Mouse (Mus musculus): ENCODE measurements around the gene Gm20721. TPM values are rescaled to one million over a fixed set of nuclear protein-coding genes. Genes with fewer than 3 reads are reported as not detected.

Gm20721 gene
- polyA plus RNA-seq, 1 experiment from 2014 or later, result 16.9 TPM

DNA sequence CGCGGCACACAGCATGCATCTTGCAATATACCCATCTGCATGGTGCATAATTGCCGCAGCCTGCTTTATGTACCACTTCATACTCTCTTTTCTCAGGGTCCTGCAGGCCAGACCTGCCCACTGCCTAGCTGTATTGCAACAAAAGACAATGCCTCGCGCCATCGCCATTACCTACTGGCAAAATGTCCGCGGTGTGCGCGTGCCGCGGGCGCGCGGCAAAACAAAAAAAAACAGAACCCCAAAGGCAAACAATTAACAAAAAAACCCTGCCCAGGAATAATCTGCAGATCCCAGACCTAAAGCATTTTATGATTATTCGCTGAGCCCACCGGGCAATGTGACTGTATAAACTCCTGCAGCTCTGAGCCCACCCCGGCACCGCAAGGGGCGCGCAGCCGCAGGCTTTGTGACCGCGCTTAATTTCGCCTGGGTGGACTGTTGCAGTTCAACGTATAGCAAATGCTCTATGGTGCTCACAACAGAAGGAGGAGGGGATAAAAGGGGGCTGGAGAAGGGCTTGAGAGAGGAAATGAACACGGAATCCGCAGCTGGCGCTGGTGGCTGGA, 50.5 kb downstream of the Gm20721 start:
- Histone ChIP-seq H3K4me1 (replicated peaks; ENCODE audit: control insufficient read depth, insufficient read depth, low read length) (peaks cover 21% of the 10 kb centered on the region), H3K4me3 (ENCODE audit: low read length) (peak overlapping the region; percentile 68), H3K4me2 (ENCODE audit: low read depth, low read length) (peak overlapping the region; percentile 67), H3K27ac (ENCODE audit: low read length) (peak overlapping the region; percentile 17; the same call in 1 of the 2 replicates), H3K9ac (ENCODE audit: low read length) (peak overlapping the region; percentile 45), H3K27me3 (ENCODE audit: control insufficient read depth, insufficient read depth, low read depth, low read length) (peaks cover 28% of the 10 kb centered on the region), H3K9me3 (ENCODE audit: control insufficient read depth, low read length) (peaks cover 62% of the 10 kb centered on the region), H3K36me3 (ENCODE audit: control insufficient read depth, insufficient read depth, low read length) (peaks cover 12% of the 10 kb centered on the region)
- no peak for ATAC-seq (ENCODE audit: low read depth)
- WGBS, result 52% methylated on average over 29 of the region's 29 CpGs

DNA sequence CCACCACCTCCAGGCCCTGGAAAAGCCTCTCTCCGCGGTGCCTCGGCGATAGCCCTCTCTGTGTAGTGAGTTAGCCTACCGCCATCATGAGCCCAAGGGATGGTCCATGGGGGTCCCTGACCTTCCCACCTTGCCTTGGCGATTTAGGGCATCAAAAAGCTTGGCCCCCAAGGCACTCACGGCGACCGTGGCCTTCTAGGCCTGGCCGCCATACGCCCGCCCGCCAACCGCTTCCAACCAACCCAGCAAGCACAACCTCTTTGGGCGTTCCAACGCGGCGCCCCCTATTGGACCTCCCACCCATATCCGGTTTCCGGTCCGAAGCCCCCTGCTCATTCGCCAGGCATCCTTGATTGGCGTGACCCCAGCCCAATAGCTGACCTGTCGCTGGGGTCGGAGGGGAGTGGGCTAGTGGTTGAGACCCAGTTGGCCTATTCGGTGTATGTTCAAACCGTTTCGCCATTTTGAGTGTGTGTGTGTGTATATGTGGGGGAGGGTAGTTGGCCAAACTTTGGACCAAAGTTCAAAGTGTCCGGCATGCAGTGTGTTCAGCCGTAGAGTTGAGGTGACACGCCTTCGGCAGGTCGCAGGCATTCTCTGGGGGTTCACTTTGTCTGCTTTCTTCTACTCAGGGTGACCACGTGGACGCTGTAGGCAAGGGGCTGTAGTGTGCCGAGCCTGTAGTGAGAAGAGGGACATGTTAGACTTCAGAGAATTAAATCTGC, 51.2 kb downstream of the Gm20721 start:
- Histone ChIP-seq H3K9me3 (ENCODE audit: control insufficient read depth, low read length) (peaks cover 55% of the 10 kb centered on the region), H3K4me3 (ENCODE audit: low read length) (peak overlapping the region; percentile 68), H3K27me3 (ENCODE audit: control insufficient read depth, insufficient read depth, low read depth, low read length) (peaks cover 24% of the 10 kb centered on the region), H3K4me1 (replicated peaks; ENCODE audit: control insufficient read depth, insufficient read depth, low read length) (peaks cover 21% of the 10 kb centered on the region), H3K27ac (ENCODE audit: low read length) (peak overlapping the region; percentile 40), H3K9ac (ENCODE audit: low read length) (peak overlapping the region; percentile 66), H3K4me2 (ENCODE audit: low read depth, low read length) (peak overlapping the region; percentile 67), H3K36me3 (ENCODE audit: control insufficient read depth, insufficient read depth, low read length) (peaks cover 12% of the 10 kb centered on the region)
- 44% methylated on average over 36 of the region's 36 CpGs for WGBS
- ATAC-seq (ENCODE audit: low read depth), result peak; percentile 94

DNA sequence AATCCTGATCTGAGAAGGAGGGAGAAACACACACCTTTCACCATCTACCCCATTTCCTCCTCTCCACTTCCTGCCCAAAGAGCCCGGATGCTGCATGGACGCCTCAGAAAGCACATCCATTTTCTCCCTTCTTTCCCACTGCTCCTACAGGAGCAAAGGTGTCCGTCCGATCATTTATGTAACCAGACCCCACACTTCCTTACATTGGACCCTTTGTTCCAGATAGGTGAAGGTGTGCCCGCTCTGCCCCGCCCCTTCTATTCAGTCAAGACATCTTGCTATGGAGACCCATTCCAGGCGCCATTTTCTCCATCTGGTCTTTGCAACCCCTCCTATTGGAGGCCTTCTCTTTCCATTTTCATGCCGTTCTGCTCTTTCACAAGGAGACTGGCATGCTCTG, 52.1 kb downstream of the Gm20721 start:
- ATAC-seq (ENCODE audit: low read depth), result no peak
- peak overlapping the region; percentile 40 for H3K27ac ChIP-seq (ENCODE audit: low read length)
- peak overlapping the region; percentile 68 for H3K4me3 ChIP-seq (ENCODE audit: low read length)
- peaks cover 13% of the 10 kb centered on the region for H3K4me1 ChIP-seq (replicated peaks; ENCODE audit: control insufficient read depth, insufficient read depth, low read length)
- 56% methylated on average over 8 of the region's 8 CpGs for WGBS
- H3K9ac ChIP-seq (ENCODE audit: low read length), result peak overlapping the region; percentile 66
- peaks cover 16% of the 10 kb centered on the region for H3K27me3 ChIP-seq (ENCODE audit: control insufficient read depth, insufficient read depth, low read depth, low read length)
- peak overlapping the region; percentile 60 for H3K4me2 ChIP-seq (ENCODE audit: low read depth, low read length)
- peaks cover 46% of the 10 kb centered on the region for H3K9me3 ChIP-seq (ENCODE audit: control insufficient read depth, low read length)
- H3K36me3 ChIP-seq (ENCODE audit: control insufficient read depth, insufficient read depth, low read length), result peaks cover 6% of the 10 kb centered on the region; the same call in 1 of the 2 replicates

DNA sequence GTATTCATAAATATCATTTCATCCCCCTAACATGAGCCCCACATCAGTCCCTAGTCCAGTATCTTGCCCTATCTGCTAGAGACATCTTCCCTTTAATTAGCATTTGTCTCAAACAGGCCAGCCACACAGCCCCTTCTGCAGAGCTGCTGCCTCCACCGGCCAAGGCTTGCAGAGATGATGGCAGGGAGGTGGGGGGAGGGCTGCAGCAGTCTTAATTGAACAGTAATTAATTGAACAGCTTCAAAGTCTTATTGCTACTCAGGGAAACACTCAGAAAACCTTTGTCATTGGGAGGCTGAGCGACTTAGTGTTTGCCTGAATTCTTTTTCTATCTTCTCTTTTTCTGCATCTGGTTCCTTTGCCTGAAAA, 54.9 kb downstream of the Gm20721 start:
- H3K9ac ChIP-seq (ENCODE audit: low read length), result no peak overlapping the region
- 39% methylated on average over 2 of the region's 2 CpGs for WGBS
- peaks cover 5% of the 10 kb centered on the region for H3K36me3 ChIP-seq (ENCODE audit: control insufficient read depth, insufficient read depth, low read length)
- no peak for ATAC-seq (ENCODE audit: low read depth)
- H3K27me3 ChIP-seq (ENCODE audit: control insufficient read depth, insufficient read depth, low read depth, low read length), result peaks cover 14% of the 10 kb centered on the region
- peaks cover 28% of the 10 kb centered on the region for H3K9me3 ChIP-seq (ENCODE audit: control insufficient read depth, low read length)
- H3K4me3 ChIP-seq (ENCODE audit: low read length), result no peak overlapping the region
- peaks cover 9% of the 10 kb centered on the region for H3K4me1 ChIP-seq (replicated peaks; ENCODE audit: control insufficient read depth, insufficient read depth, low read length)
- H3K4me2 ChIP-seq (ENCODE audit: low read depth, low read length), result peak overlapping the region; percentile 6; the same call in 1 of the 2 replicates
- H3K27ac ChIP-seq (ENCODE audit: low read length), result no peak overlapping the region

DNA sequence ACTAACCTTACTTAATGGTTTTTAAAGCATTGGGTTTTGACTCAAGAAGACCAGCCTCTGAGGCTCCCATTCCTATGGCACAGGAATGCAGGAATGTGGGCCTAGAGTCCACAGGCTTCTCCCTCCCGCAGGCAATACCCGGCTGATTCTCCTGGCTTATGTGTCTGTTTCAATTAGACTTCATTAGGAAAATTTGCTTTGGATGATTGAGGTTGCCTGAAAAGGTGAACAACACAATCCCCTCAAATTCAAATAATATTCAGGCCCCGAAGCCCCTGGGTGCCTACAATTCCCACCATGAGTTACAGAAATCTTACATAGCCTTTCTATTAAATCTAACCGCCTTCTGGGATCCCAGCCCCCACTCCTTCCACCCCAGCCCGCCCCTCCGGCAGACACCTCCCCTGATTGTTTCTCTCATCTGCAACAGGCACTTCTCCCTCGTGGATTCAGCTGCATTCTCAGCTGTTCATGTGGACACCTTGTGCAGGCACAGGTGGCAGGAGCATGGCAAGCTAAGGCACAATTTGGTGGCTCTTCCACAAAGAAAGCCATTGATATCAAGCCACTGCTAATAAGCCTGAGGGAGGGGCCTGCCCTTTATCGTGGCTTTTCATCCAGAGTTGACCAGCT, 55.4 kb downstream of the Gm20721 start:
- WGBS, result 55% methylated on average over 8 of the region's 8 CpGs
- Histone ChIP-seq H3K27ac (ENCODE audit: low read length) (no peak overlapping the region), H3K9ac (ENCODE audit: low read length) (no peak overlapping the region)

DNA sequence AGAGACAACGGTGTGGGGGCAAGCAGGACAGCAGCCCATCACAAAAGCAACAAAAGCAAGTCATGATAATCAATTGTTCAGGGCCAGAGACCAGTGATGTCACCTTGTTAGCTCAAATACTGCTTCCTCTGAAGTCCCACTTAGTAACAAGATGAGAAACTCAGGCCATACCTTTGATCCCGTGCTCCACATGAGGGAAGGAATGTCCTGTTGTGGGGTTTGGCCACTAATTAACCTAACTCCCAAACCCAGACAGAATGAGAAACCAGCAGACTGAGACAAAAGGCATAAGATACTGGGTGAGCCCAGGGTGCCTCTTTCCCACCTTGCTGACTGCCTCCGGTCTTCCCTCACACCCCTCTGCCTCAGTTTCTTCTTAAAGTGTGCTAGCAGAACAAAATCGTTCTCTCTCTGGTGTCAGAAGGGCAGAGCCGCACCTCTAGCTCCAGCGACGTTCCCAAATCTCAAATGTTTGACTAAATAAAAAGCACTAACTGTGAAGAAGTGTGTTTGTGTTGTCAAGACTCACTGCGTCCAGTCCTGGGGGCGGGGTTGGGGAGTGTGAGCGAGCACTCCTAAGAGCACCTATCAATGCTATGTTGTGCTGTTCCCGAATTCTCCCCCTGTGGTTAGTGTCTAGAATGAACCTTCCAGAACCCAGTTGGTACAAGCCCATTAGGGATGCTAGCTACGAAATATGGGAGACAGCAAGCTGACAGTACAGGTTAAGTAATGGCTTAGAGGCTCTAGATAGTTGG, 57.7 kb downstream of the Gm20721 start:
- no peak overlapping the region for H3K4me3 ChIP-seq (ENCODE audit: low read length)
- H3K9ac ChIP-seq (ENCODE audit: low read length), result no peak overlapping the region
- no peak overlapping the region for H3K27ac ChIP-seq (ENCODE audit: low read length)
- 40% methylated on average over 12 of the region's 12 CpGs for WGBS
- H3K4me2 ChIP-seq (ENCODE audit: low read depth, low read length), result no peak overlapping the region
- no peak for ATAC-seq (ENCODE audit: low read depth)
- peaks cover 9% of the 10 kb centered on the region for H3K4me1 ChIP-seq (replicated peaks; ENCODE audit: control insufficient read depth, insufficient read depth, low read length)
- peaks cover 39% of the 10 kb centered on the region for H3K27me3 ChIP-seq (ENCODE audit: control insufficient read depth, insufficient read depth, low read depth, low read length)
- H3K9me3 ChIP-seq (ENCODE audit: control insufficient read depth, low read length), result peaks cover 34% of the 10 kb centered on the region
- H3K36me3 ChIP-seq (ENCODE audit: control insufficient read depth, insufficient read depth, low read length), result peaks cover 33% of the 10 kb centered on the region

More for the DNA sequence above, 55.4 kb downstream of the Gm20721 start:
- H3K36me3 ChIP-seq (ENCODE audit: control insufficient read depth, insufficient read depth, low read length), result peaks cover 10% of the 10 kb centered on the region
- ATAC-seq (ENCODE audit: low read depth), result no peak
- H3K27me3 ChIP-seq (ENCODE audit: control insufficient read depth, insufficient read depth, low read depth, low read length), result peaks cover 19% of the 10 kb centered on the region
- H3K4me1 ChIP-seq (replicated peaks; ENCODE audit: control insufficient read depth, insufficient read depth, low read length), result peaks cover 9% of the 10 kb centered on the region
- H3K9me3 ChIP-seq (ENCODE audit: control insufficient read depth, low read length), result peaks cover 28% of the 10 kb centered on the region
- H3K4me2 ChIP-seq (ENCODE audit: low read depth, low read length), result no peak overlapping the region
- H3K4me3 ChIP-seq (ENCODE audit: low read length), result no peak overlapping the region

DNA sequence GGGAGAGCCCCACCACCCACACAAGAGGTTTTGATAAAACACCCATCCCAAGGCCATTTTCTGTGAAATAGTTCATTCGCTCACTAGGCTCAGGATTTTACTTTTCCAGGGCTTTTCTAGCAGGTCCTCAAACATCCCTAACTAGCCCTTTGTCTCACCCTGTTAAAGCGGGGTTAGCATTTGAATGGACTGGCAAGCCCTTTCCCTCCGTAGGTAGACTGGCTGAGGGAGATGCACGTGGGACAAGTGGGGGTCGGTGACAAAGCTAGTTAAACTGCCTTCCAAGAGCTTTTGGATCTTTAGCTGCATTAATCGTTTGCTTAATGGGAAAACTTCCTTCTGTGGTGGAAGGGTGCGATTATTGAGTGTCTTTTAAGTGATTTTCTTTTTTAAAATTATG, 58.6 kb downstream of the Gm20721 start:
- no peak overlapping the region for H3K4me2 ChIP-seq (ENCODE audit: low read depth, low read length)
- peaks cover 7% of the 10 kb centered on the region for H3K4me1 ChIP-seq (replicated peaks; ENCODE audit: control insufficient read depth, insufficient read depth, low read length)
- H3K27me3 ChIP-seq (ENCODE audit: control insufficient read depth, insufficient read depth, low read depth, low read length), result peaks cover 43% of the 10 kb centered on the region

DNA sequence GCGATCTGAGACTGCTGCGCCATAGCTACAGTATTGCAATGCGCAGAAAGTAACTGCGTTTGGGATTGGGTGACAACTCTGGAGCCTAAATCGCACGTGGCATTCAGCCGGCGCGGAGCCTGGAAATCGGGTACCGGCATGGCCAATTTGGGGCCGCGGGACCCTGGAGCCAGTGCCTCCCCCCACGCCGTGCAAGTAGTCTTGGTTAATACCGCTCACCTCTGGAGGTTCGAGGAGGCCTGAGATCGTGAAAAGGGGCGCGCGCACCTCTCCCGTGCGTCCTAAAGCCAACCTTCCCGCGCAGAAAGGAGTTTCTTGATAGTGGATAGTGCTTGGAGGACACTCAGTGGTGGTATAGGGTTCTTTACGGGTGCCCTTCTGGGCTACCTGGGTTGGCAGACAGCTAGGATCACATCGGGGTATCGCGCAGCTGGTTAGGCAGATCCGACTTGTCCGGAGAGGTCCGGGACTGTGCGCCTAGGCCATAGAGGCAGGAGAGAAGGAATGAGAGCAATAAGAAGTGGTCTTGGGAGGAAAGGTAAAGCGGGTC, 60.5 kb downstream of the Gm20721 start:
- ATAC-seq (ENCODE audit: low read depth), result no peak
- no peak overlapping the region for H3K27ac ChIP-seq (ENCODE audit: low read length)
- peaks cover 52% of the 10 kb centered on the region for H3K36me3 ChIP-seq (ENCODE audit: control insufficient read depth, insufficient read depth, low read length)
- H3K4me3 ChIP-seq (ENCODE audit: low read length), result peak overlapping the region; percentile 28
- no peak overlapping the region for H3K9ac ChIP-seq (ENCODE audit: low read length)
- 52% methylated on average over 34 of the region's 34 CpGs for WGBS
- no peaks in the 10 kb centered on the region for H3K4me1 ChIP-seq (replicated peaks; ENCODE audit: control insufficient read depth, insufficient read depth, low read length)
- no peak overlapping the region for H3K4me2 ChIP-seq (ENCODE audit: low read depth, low read length)
- H3K27me3 ChIP-seq (ENCODE audit: control insufficient read depth, insufficient read depth, low read depth, low read length), result peaks cover 43% of the 10 kb centered on the region
- H3K9me3 ChIP-seq (ENCODE audit: control insufficient read depth, low read length), result peaks cover 34% of the 10 kb centered on the region

More for the DNA sequence above, 58.6 kb downstream of the Gm20721 start:
- Histone ChIP-seq H3K27ac (ENCODE audit: low read length) (no peak overlapping the region), H3K9me3 (ENCODE audit: control insufficient read depth, low read length) (peaks cover 34% of the 10 kb centered on the region), H3K4me3 (ENCODE audit: low read length) (no peak overlapping the region), H3K36me3 (ENCODE audit: control insufficient read depth, insufficient read depth, low read length) (peaks cover 41% of the 10 kb centered on the region), H3K9ac (ENCODE audit: low read length) (no peak overlapping the region)
- ATAC-seq (ENCODE audit: low read depth), result no peak
- WGBS, result 39% methylated on average over 7 of the region's 7 CpGs

Measured in lung, embryonic 16.5 days (tissue).